Comparison of ENCODE assay signal across 21 mouse cellular contexts in the genomic region with DNA sequence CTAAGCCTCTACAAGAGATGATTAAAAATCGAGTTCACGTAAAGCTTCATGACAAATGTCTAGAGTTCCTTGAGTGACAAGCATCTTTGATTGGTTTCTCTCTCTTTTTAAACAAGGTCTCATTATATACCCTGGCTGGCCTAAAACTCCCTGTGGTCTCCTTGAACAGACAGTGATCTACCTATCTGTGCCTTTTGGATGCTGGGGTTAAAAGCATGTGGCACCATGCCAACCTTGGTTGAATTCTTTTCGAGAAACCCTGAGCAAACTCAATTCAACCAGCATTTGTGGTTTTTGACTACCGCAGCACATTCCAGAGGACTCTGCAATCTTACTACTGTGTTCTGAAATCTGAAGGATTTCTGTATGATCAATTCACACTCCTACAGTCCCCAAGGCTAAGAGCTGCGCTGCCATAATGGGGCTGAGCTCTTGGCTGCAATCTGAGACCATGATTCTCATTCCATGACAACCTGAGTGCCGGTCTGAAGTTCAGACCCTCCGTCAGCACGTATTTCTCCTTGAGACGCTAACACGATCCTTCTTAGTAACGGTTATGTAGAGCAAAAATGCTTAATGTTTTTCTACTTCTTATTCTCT. TPM values are rescaled to one million over a fixed set of nuclear protein-coding genes. Genes with fewer than 3 reads are reported as not detected.
DNase-seq lines count a peak whose midpoint lies in the region; ATAC-seq and TF ChIP-seq lines count a peak whose summit lies in the region.
"Had no signal": no experiment of that assay in that cellular context is flagged by ENCODE, and none has a peak within 500 bp of the region (broad histone marks: within the 10 kb centered on the region; RNA-seq: fewer than 3 reads in every experiment).

No protein-coding gene starts in this region.

- H3K4me1 ChIP-seq in embryonic facial prominence, embryonic 12.5 days: no peaks in the 10 kb centered on the region
- H3K4me1 ChIP-seq in embryonic facial prominence, embryonic 10.5 days: no peaks in the 10 kb centered on the region
- H3K4me1 ChIP-seq in lung, embryonic 16.5 days (replicated peaks; ENCODE audit: control insufficient read depth, insufficient read depth, low read length): no peaks in the 10 kb centered on the region; the same call in 1 of the 2 replicates
- H3K4me1 ChIP-seq: heart, embryonic 15.5 days had no signal

- intact Hi-C loops in heart, postnatal 10 days (cut with DNase I): no loop called here

- H3K27ac ChIP-seq in embryonic facial prominence, embryonic 12.5 days: 0 out of 2 replicates have a peak overlapping the region, but pooled peaks have one; percentile 11
- no peak overlapping the region for H3K27ac ChIP-seq in embryonic facial prominence, embryonic 10.5 days (replicated peaks)
- H3K27ac ChIP-seq in lung, embryonic 16.5 days (ENCODE audit: low read length): no peak overlapping the region
- H3K27ac ChIP-seq: heart, adult 2 months; heart, embryonic 15.5 days; kidney, postnatal 0 days had no signal

- H3K36me3 ChIP-seq in embryonic facial prominence, embryonic 12.5 days: no peaks in the 10 kb centered on the region
- no peaks in the 10 kb centered on the region for H3K36me3 ChIP-seq in embryonic facial prominence, embryonic 10.5 days (replicated peaks)
- H3K36me3 ChIP-seq in lung, embryonic 16.5 days (ENCODE audit: control insufficient read depth, insufficient read depth, low read length): no peaks in the 10 kb centered on the region
- H3K36me3 ChIP-seq: heart, embryonic 15.5 days had no signal

- no peak for ATAC-seq in embryonic facial prominence, embryonic 12.5 days (ENCODE audit: insufficient number of reproducible peaks, insufficient read depth, low FRiP score, low TSS enrichment)
- ATAC-seq in lung, embryonic 16.5 days (ENCODE audit: low read depth): peak; percentile 41; the same call in 1 of the 2 replicates
- ATAC-seq: forebrain, embryonic 14.5 days; hindbrain, embryonic 16.5 days; intestine, embryonic 16.5 days; liver, postnatal 0 days had no signal

- WGBS in embryonic facial prominence, embryonic 12.5 days: 49% methylated on average over 11 of the region's 11 CpGs
- WGBS in embryonic facial prominence, embryonic 10.5 days: 84% methylated on average over 11 of the region's 11 CpGs
- 34% methylated on average over 11 of the region's 11 CpGs for WGBS in lung, embryonic 16.5 days

- DNase-seq in embryonic facial prominence, embryonic 10.5 days (ENCODE audit: low spot score): no peak
- no peak for DNase-seq in lung, postnatal 14 days
- DNase-seq in brain, embryonic 14.5 days (ENCODE audit: low read depth): peak; percentile 6
- no peak for DNase-seq in heart, postnatal 10 days
- DNase-seq in right cerebral cortex, postnatal 10 days (ENCODE audit: low spot score in 2 of 2): no peak
- DNase-seq: adrenal gland, postnatal 25 days; cerebellum, adult 8-10 months; gastrocnemius, postnatal 25 days; heart, adult 2 months; liver, postnatal 0 days; midbrain, embryonic 14.5 days; right cerebral cortex, postnatal 14 days; thymus, postnatal 36 days had no signal

- TF ChIP-seq CTCF in brain, embryonic 14.5 days (IDR thresholded peaks at IDR 0.05; ENCODE audit: borderline replicate concordance, extremely low read depth, insufficient read depth, insufficient read length): no peak

- H3K4me2 ChIP-seq in embryonic facial prominence, embryonic 12.5 days (replicated peaks): no peak overlapping the region; the same call in 1 of the 2 replicates
- H3K4me2 ChIP-seq in lung, embryonic 16.5 days (ENCODE audit: low read depth, low read length): no peak overlapping the region
- H3K4me2 ChIP-seq: heart, embryonic 15.5 days had no signal

- no peaks in the 10 kb centered on the region for H3K27me3 ChIP-seq in embryonic facial prominence, embryonic 12.5 days
- no peaks in the 10 kb centered on the region for H3K27me3 ChIP-seq in embryonic facial prominence, embryonic 10.5 days (replicated peaks; ENCODE audit: low read depth, poor library complexity, severe bottlenecking)
- no peaks in the 10 kb centered on the region for H3K27me3 ChIP-seq in lung, embryonic 16.5 days (ENCODE audit: control insufficient read depth, insufficient read depth, low read depth, low read length)
- H3K27me3 ChIP-seq: heart, embryonic 15.5 days had no signal

- H3K4me3 ChIP-seq in embryonic facial prominence, embryonic 12.5 days: no peak overlapping the region
- no peak overlapping the region for H3K4me3 ChIP-seq in embryonic facial prominence, embryonic 10.5 days
- H3K4me3 ChIP-seq in lung, embryonic 16.5 days (ENCODE audit: low read length): no peak overlapping the region
- H3K4me3 ChIP-seq: erythroblast, embryonic 14.5 days; heart, adult 2 months; heart, embryonic 15.5 days had no signal

- H3K9ac ChIP-seq in embryonic facial prominence, embryonic 12.5 days: no peak overlapping the region
- H3K9ac ChIP-seq in lung, embryonic 16.5 days (ENCODE audit: low read length): no peak overlapping the region
- H3K9ac ChIP-seq: heart, embryonic 15.5 days; liver, postnatal 0 days had no signal

- TF ChIP-seq POLR2A in brain, embryonic 14.5 days (IDR thresholded peaks at IDR 0.05; ENCODE audit: borderline replicate concordance, extremely low read depth, insufficient read depth, insufficient read length, poor library complexity, severe bottlenecking): no peak

- H3K9me3 ChIP-seq in embryonic facial prominence, embryonic 12.5 days: no peaks in the 10 kb centered on the region
- H3K9me3 ChIP-seq in embryonic facial prominence, embryonic 10.5 days: no peaks in the 10 kb centered on the region
- H3K9me3 ChIP-seq in lung, embryonic 16.5 days (ENCODE audit: control insufficient read depth, low read length): no peaks in the 10 kb centered on the region
- H3K9me3 ChIP-seq: heart, embryonic 15.5 days had no signal

RNA-seq across cellular contexts. Expression of gene Eps8, which starts 33.9 kb away (rescaled TPM):
- 22.3 and 24.0 TPM in 2 replicates for polyA plus RNA-seq in embryonic facial prominence, embryonic 12.5 days (2016; fragmentation: Nextera tagmentation; extraction: Ambion mirVana)
- polyA plus RNA-seq in embryonic facial prominence, embryonic 10.5 days (2016; fragmentation: Nextera tagmentation; extraction: Ambion mirVana): 7.4 and 8.2 TPM in 2 replicates
- 31.7 and 33.4 TPM in 2 replicates for polyA plus RNA-seq in lung, embryonic 16.5 days (2015; fragmentation: Nextera tagmentation; extraction: Ambion mirVana)
- polyA plus RNA-seq in brain, embryonic 14.5 days (2012; rRNA removed): 5.7 and 8.0 TPM in 2 replicates
- 10 to 100 TPM; 20.4 to 25.2 TPM for total RNA-seq in heart, postnatal 10 days (2021)

RNA-seq across cellular contexts. Expression of gene Strap, which starts 46.3 kb away (rescaled TPM):
- 196 and 200 TPM in 2 replicates for polyA plus RNA-seq in embryonic facial prominence, embryonic 12.5 days (2016; fragmentation: Nextera tagmentation; extraction: Ambion mirVana)
- 221 and 223 TPM in 2 replicates for polyA plus RNA-seq in embryonic facial prominence, embryonic 10.5 days (2016; fragmentation: Nextera tagmentation; extraction: Ambion mirVana)
- 124 and 135 TPM in 2 replicates for polyA plus RNA-seq in lung, embryonic 16.5 days (2015; fragmentation: Nextera tagmentation; extraction: Ambion mirVana)
- 68.0 and 75.4 TPM in 2 replicates for polyA plus RNA-seq in brain, embryonic 14.5 days (2012; rRNA removed)
- 100 to 1,000 TPM in 1 of 2 experiments, 10 to 100 TPM in 1; 99.3 to 106 TPM for total RNA-seq in heart, postnatal 10 days (2021)
